Mouse (Mus musculus): ENCODE data around the gene Plcb2.

The Plcb2 gene

DNA sequence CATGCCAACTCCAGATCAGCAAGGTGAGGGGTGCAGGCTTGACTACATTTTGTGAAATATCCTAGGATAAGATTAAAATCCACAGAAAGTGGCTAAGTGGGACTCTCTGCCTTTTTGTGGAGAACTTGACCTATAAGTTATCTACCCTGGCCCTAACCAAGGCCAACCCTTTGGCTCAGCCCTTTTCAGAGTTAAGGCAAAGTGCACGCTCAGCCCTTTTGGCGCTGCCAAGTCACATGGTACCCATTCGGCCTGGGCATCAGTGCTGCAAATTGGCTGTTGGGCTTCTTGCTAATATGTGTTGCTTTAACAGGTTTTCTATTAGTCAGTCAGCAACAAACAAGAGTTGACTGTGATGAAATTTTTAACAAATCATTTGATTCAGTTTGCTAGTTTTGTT, 40.4 kb downstream of the Plcb2 start:
- no peak for DNase-seq (ENCODE audit: low spot score in 2 of 2)

DNA sequence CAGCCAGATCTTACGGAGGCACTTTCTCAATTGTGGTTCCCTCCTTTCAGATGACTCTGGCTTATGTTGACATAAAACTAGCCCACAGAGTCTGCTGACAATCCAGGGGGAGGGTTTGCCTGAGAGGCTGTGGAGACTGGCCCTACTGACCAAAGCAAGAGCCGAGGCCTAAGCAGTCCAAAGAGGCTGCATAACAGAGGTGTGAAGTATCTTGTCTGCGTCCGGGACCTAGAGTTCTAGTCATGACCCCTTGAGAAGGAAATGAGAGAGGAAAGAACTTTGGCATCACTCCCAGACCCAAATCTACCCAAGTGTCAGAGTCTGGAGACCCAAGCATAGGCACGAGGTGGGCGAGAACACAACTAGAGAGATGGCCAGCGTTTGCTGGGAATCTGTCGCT, 41.5 kb downstream of the Plcb2 start:
- no peak for DNase-seq (ENCODE audit: low spot score in 2 of 2)

DNA sequence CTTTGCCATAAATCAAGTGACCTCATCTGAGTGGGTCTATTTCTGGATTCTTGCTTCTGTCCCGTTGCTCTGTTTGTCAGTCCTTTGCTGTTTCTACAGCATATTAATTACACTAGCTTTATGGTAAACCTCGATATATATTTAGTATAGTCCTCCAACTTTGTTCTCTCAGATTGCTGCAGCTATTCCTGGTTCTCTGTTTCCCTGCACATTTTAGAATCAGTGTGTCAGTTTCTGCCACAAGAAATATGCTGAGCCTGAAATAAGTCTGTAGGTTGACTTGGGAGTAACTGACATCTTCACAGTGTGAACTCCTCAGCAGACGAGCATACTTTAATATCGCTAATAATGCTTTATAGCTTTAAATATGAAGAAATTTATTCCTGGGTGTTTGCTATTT, 43.1 kb downstream of the Plcb2 start:
- DNase-seq (ENCODE audit: low spot score in 2 of 2): no peak

DNA sequence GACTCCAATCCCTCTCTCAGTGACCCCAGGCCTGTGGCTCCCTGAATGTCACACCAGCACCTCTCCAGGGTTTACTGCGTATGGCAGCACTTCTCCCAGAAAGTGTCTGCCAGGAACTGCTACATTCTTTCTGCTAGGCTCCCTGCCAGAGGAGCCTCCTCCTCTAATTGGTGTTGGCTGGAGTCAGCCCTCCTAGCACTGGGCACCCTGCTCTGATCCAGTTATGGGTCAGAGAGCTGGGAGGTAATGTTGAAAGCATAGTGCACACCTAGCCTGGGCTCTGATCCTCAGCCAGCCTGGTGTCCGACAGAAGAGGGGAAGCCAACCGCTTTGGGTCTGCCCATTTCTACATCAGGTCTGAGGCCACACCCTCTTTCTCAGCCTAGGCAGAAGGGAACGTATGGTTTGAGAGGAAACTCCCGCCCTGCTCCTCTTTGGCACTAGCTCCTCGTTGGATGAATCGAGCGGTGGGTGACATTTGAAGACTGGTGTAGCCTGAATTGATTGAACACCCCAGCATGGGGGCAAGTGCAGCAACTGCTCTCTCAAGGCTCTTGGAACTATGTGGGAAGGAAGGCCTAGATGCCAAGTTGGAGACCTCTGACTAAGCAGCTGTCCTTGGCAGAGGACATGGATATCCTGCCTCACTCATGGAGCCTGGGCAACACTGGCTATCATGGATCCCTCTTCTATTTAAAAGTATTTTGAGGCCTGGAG, 45.5 kb downstream of the Plcb2 start:
- DNase-seq (ENCODE audit: low spot score in 2 of 2): no peak

DNA sequence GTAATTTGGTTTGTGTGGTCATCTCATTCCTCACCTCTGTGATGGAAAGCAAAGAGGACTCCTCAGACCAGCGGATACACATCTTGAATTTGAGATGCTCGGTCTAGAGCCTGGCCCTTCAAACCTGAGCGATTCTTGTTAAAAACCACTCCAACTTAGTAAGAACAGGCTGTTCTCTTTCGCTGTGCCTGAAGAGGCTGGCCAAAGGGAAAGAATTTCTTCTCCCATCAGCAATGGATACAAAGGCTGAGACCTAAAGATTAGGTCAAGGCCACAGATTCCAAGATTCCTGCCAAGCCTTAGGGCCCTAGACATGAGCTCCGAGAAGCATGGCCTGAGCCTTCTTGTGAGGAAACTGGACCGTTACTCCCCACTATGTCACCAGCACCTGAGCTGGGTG, 47.3 kb downstream of the Plcb2 start:
- DNase-seq (ENCODE audit: low spot score in 2 of 2): no peak

DNA sequence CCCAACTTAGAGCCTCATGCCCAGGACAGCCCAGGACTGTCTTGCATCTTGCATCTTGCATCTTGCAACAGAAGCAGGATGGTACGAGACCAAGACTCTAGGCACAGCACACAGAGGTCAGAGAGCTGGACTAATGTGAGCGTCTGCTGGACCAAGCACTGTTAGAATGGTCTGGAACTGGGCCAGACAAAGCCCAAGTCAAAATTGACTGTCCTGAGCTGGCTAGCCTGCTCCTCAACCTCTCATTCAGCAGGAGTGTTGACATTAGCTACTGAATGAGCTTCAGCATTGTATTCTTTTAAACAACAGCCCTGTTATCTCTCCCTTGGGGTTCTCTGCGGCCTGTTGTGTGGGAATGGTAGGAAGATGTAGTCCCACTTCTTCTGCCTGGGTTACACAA, 48.7 kb downstream of the Plcb2 start:
- no peak for DNase-seq (ENCODE audit: low spot score in 2 of 2)

DNA sequence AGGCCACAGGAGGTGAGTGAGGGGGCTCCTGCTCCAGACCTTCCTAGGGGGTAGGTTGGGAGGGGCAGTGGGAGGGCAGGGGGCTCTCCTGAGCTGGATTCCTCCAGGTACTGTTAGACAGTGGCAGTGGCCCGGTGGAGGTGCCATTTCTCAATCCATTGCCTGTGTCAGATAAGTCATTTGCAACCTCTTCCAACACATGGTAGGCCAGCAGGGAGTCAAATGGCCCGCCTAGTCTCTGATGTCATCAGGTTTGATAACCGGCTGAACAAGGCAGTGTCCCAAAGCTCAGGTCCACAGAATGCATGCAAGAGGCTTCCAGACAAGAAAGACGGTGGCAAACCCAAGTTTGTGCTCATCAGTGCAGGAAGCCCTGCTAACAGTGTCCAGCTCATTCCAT, 50.4 kb downstream of the Plcb2 start:
- DNase-seq (ENCODE audit: low spot score in 2 of 2): no peak

DNA sequence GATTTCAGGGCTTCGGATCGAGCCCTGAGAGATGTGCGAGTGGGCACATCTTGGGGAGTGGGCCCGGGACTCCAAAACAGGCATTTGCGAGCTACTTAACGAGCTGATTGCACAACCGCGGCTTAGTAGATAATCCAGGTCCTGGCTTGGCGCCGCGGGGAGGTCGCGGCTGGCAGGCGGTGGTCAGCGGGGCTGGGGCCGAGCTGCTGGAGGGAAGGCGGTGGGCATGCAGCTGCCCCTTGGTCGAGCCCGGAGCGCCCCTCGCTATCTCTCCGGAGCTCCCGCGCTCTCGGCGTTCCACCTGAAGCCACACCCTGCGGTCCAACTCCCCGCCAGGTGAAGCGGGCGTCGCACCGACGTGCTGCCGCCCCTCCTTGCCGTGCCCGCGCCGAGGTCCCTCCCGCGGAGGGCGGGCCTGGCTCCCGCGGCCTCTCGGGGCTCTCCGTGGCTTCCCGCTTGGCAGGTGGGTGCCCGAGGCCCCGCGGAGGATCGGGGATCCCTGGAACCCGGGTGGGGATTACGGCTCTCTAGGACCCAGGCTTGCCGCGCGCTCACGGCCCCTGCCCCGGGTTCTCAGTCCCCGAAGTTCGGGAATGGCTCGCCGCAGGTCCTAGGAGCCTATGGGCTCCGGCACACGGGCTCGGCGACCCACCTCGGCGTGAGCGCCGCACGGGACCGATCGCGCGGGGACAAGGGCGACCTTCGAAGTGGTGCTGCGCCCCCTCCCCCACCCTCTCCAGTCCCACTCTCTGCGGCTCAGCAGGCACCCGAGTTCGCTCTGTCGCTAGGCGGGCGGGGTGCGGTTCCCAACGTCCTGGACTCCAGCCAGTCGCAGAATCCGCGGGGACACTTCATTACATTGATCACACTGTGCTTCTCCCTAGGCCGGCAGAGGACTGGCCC, 51.1 kb downstream of the Plcb2 start:
- no peak for DNase-seq (ENCODE audit: low spot score in 2 of 2)

DNA sequence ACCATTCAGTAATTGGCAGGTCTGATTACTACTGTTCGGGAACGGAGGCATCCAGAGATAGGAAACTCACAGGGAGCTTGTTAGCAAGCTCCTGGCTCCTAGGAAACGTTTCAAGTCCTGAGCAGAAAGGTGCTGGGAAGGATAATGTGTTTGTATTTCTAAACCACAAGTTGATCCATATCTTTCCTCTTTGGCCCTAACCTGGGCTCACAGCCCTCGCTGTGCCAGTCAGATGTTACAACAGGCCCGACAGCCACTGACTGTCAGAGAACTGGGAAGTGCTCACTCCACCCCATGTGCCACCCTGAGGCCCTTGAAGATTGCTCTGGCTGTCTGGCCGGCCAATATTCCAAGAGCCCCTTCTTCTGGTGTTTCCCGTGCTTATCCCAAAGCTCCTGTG, 53.7 kb downstream of the Plcb2 start:
- no peak for DNase-seq (ENCODE audit: low spot score in 2 of 2)

DNA sequence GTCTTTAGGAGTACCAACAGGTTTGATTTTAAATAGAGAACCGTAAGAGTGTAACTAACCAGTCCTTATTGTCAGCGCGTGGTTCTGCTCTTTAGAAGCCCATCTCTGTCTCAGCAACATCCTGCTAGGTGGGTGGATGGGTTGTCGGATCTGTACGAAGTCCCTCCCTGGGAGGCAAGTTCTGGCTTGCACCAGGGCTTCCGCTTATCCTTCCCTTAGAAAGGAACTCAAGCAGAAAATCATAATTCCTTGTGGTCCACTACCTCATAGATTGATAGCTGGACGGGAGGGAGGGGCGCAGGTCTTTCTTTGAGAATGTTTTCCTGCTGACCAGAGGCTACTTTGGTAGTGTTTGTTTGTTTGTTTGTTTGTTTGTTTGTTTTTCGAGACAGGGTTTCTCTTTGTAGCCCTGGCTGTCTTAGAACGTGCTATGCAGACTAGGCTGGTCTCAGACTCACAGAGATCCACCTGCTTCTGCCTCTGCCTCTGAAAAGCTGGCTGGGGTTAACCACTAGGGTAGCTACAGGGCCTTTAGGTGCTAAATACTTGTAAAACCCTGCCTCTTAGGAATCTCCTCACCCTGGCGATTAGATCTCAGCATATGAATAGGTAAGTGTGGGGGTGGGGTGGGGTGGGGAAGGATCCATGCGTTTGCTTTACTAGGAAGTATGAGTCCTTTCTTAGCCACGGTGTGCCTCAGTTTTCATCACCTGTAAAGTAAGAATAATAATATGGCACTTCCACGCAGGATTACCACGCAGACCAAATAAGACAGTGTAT, 54.4 kb downstream of the Plcb2 start:
- no peak for DNase-seq (ENCODE audit: low spot score in 2 of 2)

DNA sequence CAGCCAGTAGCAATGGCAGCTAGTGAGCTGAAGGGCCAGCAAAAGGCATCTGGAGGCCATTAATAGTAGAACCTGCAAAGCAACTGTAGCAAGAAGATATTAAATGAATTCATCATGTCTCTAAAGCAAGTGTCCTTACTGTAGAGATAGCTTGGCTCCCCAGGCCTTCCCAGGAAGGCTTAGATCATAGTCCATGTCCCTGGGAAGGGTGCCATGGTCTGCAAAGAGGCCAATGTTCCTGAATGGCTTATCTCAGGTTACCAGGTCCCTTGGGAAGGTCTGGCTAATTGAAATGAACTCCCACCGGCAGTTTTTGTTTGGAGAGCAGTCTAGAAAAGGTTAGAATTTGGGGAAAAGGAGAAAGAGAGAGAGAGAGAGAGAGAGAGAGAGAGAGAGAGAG, 56.5 kb downstream of the Plcb2 start:
- no peak for DNase-seq (ENCODE audit: low spot score in 2 of 2)

DNA sequence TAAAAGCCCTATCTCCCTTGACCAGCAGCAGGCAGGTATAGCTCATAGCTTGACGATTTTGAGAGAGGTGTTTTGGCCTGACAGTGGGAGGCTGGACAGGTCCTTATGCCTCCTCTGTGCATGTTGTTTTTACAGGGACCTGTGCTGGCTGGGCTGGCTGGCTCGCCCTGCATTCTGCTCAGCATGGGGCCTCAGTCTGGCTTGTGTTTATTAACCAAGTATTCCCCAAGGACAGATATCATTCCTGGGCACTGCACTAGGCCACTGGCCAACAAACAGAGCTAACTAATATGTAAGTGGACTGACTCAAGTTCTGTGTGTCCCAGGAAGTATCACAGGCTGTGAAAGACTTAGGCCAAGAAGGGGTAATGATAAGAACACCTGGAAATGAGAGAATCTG, 58.5 kb downstream of the Plcb2 start:
- no peak for DNase-seq (ENCODE audit: low spot score in 2 of 2)

DNA sequence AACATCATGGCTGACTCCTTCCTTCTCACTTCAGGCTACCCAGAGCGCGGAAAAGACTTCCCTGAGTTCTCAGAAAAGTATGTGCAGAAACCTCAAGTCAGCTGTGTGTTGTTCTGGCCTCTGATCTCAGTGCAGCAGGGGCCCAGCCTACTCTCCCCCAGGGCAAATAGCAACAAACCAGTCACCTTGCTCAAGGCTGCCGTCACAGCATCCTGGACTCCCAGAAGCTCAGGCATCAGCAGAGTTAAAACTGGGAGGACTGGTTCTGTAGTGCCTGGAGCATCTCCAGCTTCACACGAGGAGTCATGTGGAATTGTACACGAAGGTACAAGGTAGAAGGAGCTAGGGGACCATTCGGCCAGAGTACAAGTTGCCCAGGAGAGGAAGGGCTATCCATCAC, 59.0 kb downstream of the Plcb2 start:
- no peak for DNase-seq (ENCODE audit: low spot score in 2 of 2)

DNA sequence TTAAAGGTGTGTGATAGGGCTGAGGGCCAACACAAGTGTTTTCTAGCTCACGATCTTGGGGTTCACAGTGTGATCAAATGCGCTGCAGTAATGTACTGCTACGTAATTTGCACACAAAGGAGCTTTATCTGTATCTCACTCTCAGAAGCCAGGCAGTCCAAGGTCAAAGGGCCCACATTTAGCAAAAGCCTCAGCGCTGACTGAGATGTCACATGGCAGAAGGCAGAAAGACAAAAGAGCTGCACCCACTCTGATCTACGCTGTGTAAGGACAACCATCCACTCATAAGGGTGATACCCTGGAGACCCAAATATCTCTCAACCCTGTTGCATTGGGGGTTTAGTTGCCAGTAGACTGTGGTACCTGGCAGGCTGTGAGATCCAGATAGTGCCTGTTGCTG, 61.1 kb downstream of the Plcb2 start:
- no peak for DNase-seq (ENCODE audit: low spot score in 2 of 2)

DNA sequence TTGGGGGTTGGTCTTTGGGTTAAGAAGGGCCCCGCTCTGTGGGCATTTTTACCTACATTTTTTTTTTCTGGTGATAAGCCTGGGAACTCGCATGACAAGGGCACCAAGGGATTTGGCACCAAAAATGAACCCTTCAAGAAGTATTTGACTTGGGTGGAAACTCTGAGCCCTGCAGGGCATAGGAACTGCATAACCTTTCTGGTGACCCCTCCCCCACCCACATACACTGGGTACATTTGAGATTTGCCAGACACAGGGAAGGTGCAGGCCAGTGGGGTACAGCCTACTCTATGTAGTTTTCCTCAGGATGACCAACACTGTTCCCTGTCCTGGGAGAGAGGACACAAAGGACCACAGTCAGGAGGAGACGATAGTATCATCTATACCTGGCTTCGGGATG, 62.6 kb downstream of the Plcb2 start:
- no peak for DNase-seq (ENCODE audit: low spot score in 2 of 2)

DNA sequence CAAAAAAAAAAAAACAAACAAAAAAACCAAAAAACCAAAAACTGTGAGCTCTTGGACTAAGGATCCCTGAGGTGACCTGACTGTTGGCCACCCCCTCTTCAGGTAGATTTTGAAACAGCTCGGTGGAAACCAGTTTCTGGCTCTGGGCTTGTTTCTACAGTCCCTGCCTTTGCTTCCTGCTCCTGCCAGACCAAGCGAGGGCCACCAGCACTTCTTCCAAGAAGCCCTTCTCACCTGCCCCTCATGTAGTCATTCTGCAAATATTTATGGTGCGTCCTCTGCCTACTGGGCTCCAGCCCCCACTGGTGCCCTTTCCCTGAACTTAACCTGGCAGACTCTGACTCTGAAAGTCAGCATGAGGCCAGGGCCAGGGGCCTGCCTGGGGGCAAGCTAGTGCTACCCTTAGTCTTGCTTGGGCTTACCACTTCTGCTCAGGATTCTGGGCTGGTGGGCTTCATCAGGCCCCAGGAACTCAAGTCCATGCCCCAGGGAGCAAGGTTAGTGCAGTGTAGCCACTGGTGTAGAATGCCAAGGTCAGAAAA, 63.2 kb downstream of the Plcb2 start:
- DNase-seq (ENCODE audit: low spot score in 2 of 2): no peak

DNA sequence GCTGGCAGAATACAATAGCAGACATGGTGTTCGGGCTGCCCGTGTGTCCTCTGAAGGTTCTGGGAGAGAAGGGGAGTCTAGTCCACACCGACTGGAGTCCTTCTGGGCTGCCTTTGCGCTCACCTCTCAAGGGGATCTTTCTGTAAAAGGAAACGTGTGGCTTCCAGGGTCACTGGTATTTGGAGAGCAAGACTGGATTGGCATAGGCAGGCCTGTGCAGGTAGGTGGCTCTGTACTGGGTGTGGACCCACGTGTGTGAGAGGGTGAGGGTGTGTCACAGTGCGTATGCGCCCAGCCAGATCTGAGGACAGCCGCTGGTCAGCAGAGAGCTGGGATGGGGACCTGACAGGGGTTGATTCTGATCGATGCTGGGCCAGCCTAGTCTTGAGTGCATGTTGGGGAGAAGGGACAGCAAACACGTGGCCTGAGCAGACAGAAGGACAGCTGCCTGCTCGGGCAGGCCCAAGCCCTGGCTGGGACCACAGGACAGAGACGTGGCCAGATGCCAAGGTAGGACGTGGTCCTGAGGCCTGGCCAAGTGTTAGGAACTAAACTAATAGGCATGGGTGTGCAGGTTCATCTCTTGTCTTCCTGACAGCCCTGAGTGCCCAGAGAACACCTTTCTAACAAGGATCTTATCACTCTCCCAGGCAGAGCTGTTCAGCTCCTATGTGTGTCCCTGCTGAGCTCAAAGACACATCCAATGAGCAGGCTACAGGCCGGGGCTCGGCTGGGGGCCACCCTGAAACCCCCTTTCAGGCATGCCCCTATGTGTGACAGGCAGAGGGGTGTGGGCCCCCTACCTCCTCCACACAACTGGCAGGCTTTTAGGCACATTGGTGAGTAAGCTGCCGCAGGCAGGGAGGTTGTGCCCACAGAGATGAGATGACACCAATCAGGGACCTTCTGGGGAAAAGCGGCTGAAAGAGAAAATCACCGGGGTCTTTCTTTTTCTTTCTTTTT, 64.2 kb downstream of the Plcb2 start:
- DNase-seq (ENCODE audit: low spot score in 2 of 2): peak in 1 of 2 experiments; percentile 29

DNA sequence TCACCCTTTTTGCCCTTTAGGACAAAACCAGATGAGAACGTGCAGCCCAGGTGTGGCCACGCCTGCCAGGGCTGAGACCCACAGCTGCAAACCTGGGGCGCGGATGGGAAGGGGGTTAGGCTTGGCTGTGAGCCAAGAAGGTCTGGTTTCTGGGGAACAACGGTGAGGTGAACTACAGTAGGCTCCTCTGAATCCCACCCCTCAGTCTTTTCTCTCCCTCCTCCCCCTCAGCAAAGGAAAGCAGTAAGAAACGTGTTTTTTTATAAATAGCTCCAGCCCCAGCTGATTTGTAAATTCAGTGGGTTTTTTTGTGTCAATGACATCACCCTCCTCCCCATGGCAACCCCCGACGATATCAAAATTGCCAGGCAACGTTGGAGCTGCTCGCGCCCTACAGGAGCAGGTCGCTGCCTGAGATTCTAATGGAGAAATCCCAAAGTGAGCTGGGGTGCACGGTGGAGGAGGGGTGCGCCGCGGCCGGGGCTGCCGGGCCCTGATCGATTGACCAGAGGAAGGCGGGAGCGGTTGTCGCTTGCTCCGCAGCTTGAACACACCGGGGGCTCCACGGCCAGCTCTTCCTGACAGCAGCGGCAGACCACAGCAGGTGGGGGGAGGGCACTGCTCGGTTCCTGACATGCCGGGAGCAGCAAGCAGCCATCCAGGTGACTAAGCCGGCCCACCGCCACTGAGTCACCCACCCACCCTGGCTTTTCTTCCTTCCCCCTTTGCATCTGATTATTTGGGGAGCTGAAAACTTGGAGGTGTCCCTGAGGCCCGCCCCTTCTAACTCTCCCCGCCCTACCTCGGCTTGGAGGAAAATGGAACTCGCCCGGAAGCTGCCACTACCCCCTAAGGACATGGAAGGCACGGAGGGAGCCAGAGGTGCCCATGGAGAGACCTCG, 65.1 kb downstream of the Plcb2 start, which contains the start of gene Pak6:
Gene Pak6 (plus strand): TSS at position 402 of the 902 bp plus-strand sequence.
- DNase-seq (ENCODE audit: low spot score in 2 of 2): peak in 1 of 2 experiments; percentile 62

DNA sequence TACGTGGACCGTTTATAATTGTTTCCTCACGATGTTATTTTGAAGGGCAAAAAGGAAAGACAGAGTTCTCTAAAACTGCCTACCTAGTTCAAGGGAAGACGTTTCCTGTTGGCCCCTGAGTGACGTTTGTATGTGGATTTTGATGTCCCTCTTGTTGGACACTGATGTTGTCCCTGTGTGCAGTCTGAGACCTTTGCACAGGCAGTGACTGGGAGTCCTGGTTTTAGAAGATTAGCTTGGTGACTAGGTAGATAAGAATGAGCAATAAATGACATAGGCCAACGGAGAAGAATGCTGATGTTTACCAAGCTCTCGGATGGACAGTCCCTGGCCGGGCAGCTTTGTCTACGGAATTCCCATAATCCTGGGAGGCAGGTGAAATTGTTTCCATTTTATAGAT, 66.3 kb downstream of the Plcb2 start:
- DNase-seq (ENCODE audit: low spot score in 2 of 2): no peak

DNA sequence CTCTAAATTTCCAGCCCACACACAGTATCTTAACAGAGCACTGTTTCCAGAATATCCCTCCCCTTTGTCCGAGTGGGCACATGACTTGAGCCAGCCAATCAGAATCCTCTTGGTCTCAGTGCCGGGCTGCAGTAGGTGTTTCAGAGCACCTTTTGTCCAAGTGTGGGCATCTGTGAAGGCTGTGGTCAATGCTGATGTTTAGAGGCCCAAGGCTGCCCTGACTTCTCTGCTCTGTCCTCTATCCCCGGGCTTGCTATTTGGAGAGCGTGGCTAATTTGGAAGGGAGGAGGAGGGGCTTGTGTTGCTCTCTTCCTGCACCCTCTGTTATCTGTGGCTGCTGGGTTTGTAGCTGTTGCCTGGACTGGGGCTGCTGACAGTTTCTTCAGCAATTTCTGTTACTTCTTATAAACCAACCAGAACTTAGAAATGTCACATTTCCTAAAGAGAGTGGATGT, 68.2 kb downstream of the Plcb2 start:
- peak in 1 of 2 experiments; percentile 49 for DNase-seq (ENCODE audit: low spot score in 2 of 2)

All from left cerebral cortex, adult 9 months (tissue).